Mouse (Mus musculus) 416B (cell line): ENCODE measurements around the gene Dhx57.
"Not testable (repeated sequence)": the region's sequence is repeated elsewhere in the genome, so short reads cannot be mapped to it uniquely, and the experiment has no call there.

ENCODE experiments used
- DNase-seq: peaks from one replicate; pipeline ENCODE4 v3.0.0; 2011; ENCODE audit warnings: low read depth

Dhx57 gene

GRCm38 (mm10) chr17:80254421-80254820 is 35.9 kb downstream of the Dhx57 start:
- no peak for DNase-seq

- no peak for DNase-seq
These were observed 37.3 kb downstream of the Dhx57 start for GRCm38 (mm10) chr17:80252757-80253525.

- DNase-seq: no peak
These were observed 47.2 kb downstream of the Dhx57 start for GRCm38 (mm10) chr17:80243116-80243515.

- no peak for DNase-seq
These were observed 48.7 kb downstream of the Dhx57 start for GRCm38 (mm10) chr17:80241594-80241993.

GRCm38 (mm10) chr17:80237475-80237874 is 52.8 kb downstream of the Dhx57 start:
- DNase-seq: no peak

- no peak for DNase-seq
These were observed 53.5 kb downstream of the Dhx57 start for GRCm38 (mm10) chr17:80236805-80237204.

- DNase-seq: no peak
These were observed 54.8 kb downstream of the Dhx57 start for GRCm38 (mm10) chr17:80235477-80235876.

- no peak for DNase-seq
These were observed 55.9 kb downstream of the Dhx57 start for GRCm38 (mm10) chr17:80234376-80234775.

- peak; percentile 2 for DNase-seq
These were observed 56.4 kb downstream of the Dhx57 start for GRCm38 (mm10) chr17:80233844-80234243.

GRCm38 (mm10) chr17:80229396-80229795 is 60.9 kb downstream of the Dhx57 start:
- DNase-seq: no peak

- DNase-seq: peak; percentile 37
These were observed 65.1 kb downstream of the Dhx57 start for GRCm38 (mm10) chr17:80225142-80225541.

GRCm38 (mm10) chr17:80224326-80225116 is 65.8 kb downstream of the Dhx57 start, which contains the start of gene Gemin6:
TSS of gene Gemin6 (plus strand) at chr17:80224441.
- DNase-seq: peak; percentile 88

GRCm38 (mm10) chr17:80223829-80224228 is 66.4 kb downstream of the Dhx57 start:
- DNase-seq: no peak

GRCm38 (mm10) chr17:80221890-80222628 is 68.2 kb downstream of the Dhx57 start:
- DNase-seq: peak; percentile 29

- no peak for DNase-seq
These were observed 69.1 kb downstream of the Dhx57 start for GRCm38 (mm10) chr17:80221202-80221601.

- no peak for DNase-seq
These were observed 70.1 kb downstream of the Dhx57 start for GRCm38 (mm10) chr17:80220131-80220530.

GRCm38 (mm10) chr17:80213998-80214397 is 76.3 kb downstream of the Dhx57 start:
- DNase-seq: not testable (repeated sequence)

- DNase-seq: peak; percentile 95
These were observed 83.3 kb downstream of the Dhx57 start, which contains the start of the genes Srsf7 and Ttc39d for GRCm38 (mm10) chr17:80206671-80207581. TSS of gene Srsf7 (minus strand) at chr17:80207307. TSS of gene Ttc39d (plus strand) at chr17:80207460.

GRCm38 (mm10) chr17:80206301-80206670 is 84.0 kb downstream of the Dhx57 start:
- DNase-seq: peak; percentile 16

GRCm38 (mm10) chr17:80205657-80206056 is 84.6 kb downstream of the Dhx57 start:
- DNase-seq: no peak

GRCm38 (mm10) chr17:80199160-80199778 is 91.0 kb downstream of the Dhx57 start:
- no peak for DNase-seq
